Mouse (Mus musculus): Measurements from ENCODE around the gene Wnt6.
"Not testable (repeated sequence)": the region's sequence is repeated elsewhere in the genome, so short reads cannot be mapped to it uniquely, and the experiment has no call there.

Gene Wnt6

DNA sequence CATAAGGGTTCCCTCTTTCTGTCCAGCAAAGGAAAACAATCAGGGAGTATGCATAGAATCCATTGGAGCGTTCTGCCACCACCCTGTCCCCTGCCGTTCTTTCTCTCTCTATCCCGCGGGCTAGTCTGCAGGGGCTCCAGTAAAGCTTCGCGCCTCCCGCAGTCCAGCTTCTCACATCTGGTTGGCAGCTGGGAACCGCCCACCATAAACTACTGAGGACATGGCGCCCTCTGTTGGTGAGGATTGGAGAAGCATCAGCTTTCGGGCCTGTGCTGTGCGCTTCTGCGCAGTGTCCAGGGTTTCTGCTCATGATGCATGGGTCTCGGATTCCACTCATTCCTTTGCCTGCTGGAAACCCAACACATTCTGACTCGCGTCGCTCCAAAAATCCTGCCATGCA is 36.4 kb downstream of the Wnt6 start:
- DNase-seq = peak; percentile 67

DNA sequence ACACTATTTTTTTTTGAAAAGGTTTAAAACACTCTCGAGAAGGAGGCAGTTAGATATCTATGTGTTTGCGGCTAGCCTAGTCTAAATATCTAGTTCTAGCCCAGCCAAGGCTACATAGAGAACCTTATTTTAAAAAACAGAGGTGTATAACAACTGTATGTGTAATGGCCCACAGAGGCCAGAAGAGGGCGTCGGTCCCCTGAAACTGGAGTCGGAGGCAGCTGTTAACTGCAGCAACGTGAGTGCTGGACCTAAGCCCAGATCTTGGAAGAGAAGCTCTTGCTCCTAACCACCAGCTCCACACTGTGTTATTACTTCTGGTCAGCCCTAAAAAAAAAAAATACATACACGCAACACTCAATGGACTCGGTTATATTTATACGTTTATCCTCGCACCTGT is 37.3 kb downstream of the Wnt6 start:
- no peak for DNase-seq

DNA sequence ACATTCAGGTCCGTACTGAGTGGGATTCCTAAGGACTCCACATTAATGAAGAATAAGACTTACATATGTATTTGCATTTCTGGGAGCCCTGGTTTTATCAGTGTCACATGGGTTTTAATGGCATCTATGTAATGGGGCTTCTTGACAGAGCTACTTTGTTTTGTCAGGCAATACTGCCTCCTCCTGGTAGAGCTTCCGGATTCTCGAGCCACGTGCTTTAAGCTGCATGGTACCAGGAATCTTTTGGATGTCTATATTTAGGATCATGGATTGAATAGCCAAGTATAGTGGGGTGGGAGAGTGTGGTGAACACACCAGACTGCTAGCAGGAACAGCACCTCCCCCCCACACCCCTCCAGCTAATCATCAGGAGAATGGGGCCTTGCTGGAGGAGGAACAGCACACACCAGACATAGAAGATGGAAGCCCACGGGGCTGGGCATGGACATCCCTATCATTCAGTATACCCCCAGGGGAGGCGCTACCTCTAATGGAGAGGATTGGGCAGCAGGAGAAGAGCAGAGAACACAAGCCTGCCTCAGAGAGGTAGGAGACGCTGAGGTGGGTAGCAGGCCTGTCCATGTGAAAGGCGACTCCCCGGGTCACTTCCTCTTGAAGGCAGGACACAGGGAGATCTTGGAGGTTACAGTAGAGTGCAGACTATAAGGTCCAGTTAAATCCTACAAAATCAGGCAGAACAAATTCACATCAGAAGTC is 43.4 kb downstream of the Wnt6 start:
- DNase-seq = no peak

DNA sequence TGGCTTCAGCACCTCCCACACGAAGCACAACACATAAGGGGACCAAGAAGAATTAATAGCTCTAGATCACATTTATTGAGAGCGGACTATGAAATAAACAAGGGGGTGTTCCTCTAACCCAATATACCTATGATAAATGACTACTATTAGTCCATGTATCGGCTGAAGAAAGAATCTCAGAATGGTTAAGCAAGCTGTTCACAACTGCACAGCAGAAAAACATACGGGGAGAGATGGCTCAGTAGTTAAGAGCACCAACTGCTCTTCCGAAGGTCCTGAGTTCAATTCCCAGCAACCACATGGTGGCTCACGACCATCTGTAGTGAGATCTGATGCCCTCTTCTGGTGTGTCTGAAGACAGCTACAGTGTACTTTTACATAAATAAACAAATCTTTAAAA is 44.3 kb downstream of the Wnt6 start:
- not testable (repeated sequence) for DNase-seq

DNA sequence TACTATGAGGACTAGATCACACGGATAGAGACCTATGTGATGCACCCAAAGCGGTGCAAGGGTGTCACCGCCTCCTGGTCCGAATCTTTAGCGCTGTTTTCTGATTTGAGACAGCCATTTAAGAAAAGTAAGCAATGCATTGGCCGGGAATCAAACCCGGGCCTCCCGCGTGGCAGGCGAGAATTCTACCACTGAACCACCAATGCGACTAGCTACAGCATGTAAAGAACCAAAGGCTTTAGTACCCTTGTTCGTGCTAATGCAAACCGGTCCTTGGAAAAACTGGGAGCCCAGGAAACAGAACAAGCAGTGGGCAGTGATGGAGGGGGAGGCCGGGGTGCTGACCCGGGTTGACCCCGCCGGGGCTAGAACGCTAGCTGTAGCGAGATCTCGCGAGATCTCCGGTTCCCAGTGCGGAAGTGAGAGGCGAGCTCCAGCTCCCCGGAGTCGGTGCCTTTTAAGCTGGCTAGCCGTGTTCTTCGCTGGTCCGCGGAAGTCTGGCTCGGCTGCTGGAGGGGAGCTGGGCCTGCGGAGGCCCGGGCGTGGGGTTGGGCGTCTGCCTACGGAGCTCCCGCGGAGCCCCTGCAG is 45.0 kb downstream of the Wnt6 start:
- peak; percentile 88 for DNase-seq

DNA sequence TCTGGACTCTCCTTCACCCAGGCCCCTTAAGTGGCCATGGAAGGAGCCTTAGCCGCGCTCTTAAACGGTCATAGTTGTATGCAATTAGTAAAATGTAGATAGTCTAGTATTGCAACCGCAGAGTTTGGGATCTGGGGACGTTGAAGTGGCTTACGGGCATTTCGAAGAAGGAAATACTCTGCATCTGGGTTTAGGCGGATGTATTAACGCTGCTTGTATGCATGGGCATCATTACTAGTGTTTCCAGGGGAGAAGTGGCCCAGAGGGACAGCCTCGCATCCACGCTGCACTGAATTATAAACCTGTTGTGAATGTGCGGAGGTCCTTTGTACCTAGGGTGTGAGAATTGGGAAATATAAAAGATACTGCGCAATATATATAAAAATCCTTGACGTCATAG is 45.5 kb downstream of the Wnt6 start:
- DNase-seq = no peak

DNA sequence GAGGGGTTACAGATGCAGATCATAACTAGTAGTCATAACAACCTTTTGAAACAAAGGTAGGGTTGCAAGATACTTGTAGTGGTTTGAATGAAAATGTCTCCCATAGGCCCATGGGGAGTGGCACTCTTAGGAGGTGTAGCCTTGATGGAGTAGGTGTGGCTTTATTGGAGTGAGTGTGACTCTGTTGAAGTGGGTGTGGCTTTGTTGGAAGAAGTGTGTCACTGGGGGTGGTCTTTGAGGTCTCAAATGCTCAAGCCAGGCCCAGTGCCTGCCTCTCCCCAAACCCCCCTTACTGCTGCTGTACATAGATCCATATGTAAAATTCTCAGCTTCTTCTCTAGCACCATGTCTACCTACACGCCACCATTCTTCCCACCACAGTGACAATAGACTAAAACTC is 46.8 kb downstream of the Wnt6 start:
- DNase-seq = no peak

DNA sequence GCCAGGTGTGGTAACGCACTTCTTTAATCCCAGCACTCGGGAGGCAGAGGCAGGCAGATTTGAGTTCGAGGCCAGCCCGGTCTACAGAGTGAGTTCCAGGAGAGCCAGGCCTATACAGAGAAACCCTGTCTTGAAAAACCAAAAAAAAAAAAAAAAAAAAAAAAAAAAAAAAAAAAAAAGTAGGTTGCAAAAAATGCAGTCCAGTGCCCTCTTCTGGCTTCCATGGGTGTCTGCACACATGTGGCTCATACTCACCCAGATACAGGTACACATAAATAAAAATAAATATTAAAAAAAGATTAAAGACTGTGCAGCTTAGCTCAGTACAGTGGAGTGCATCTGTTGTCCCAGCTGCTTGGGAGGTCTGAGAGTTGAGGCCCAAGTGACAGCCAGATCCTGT is 51.9 kb downstream of the Wnt6 start:
- DNase-seq = not testable (repeated sequence)

DNA sequence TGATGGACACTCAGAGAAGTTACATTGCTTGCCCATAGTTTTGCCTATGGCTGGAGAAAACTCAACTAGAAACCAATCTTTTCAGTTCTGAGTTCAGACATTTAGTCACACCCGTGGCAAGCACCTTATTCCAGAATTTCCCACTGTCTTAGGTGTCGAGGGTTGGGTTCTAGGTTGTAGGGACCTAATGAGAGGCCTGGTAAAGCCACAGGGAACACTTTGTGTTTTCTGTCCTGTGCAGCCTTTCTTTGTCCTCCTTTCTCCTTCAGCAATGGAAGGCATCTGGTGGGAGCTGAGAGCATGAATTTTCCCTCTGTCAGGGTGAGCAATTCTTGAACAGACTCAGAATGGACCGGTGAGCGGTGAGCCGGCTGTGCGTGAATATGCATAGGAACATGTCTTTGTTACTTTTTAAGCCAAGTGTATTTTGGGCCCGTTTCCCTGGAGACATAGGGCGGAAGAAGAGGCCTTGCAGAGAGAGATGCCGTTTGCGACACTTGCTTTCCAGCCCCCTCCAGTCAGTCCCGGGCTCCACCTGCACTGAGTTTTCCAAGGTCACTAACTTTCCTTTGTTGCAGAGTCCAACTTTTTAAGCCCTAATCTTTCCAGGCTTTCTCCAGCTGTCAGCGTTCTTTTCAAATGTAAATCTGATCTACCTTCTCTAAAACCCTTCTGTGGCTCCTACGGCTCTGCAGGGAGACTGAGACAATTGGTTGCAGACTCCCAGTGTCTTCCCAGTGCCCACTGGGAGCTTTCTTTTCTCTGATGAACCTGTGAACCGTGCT is 53.0 kb downstream of the Wnt6 start:
- DNase-seq = no peak

DNA sequence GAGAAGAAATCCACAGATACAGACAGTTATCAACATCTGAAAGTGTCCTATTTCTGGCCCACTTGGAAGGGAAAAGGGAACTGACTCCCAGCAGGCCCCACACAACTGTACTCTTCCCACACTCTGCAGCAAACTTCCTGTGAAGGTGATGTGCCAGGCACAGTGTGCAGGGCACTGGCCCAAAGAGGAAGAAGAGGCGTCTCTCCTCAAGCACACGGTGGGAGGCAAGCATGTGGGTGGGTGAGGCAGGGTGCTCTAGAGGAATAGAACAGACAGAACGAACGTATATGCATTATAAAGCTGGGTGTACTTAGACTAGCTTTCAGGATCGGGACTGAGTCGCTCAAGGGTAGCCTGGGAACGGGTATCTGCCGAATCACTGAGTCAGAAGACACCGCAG is 58.4 kb downstream of the Wnt6 start:
- DNase-seq = no peak

DNA sequence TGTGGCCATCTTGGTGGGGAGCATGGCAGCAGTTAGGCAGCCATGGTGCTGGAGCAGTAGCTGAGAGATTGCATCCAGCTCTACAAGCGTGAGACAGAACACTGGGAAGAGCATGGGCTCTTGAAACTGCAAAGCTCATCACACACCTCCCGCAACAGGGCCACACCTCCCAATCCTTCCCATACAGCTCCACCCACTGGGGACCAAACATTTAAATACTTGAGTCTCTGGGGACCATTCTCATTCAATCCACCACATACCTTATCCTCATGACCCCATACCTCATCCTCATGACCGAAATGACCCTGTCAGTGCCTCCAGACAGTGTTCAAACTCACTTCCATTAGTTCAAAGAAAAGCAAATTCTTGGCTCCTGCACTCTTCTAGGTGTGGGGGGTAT is 61.6 kb downstream of the Wnt6 start:
- no peak for DNase-seq
